Mouse (Mus musculus) hindlimb bud, embryonic 11.5 days (tissue): ENCODE measurements at regions not wholly inside any gene's neighbourhood (a gene's known extent, or its start where the extent isn't known, plus 50 kb on each side); places are given as distances from the start of the nearest gene placed in this dataset.

Experiments used
- DNase-seq: peaks from one replicate; pipeline ENCODE4 v3.0.0-alpha.2; 2012; ENCODE audit warnings: low read depth, low spot score; ENCODE audit errors: extremely low spot score

GRCm38 (mm10) chr11:32136066-32136465, 64.0 kb downstream of the Il9r start:
- DNase-seq = no peak

GRCm38 (mm10) chr11:32133996-32134395, 66.1 kb downstream of the Il9r start:
- DNase-seq = no peak

GRCm38 (mm10) chr11:32132008-32132615, 68.0 kb downstream of the Il9r start:
- no peak for DNase-seq

DNA sequence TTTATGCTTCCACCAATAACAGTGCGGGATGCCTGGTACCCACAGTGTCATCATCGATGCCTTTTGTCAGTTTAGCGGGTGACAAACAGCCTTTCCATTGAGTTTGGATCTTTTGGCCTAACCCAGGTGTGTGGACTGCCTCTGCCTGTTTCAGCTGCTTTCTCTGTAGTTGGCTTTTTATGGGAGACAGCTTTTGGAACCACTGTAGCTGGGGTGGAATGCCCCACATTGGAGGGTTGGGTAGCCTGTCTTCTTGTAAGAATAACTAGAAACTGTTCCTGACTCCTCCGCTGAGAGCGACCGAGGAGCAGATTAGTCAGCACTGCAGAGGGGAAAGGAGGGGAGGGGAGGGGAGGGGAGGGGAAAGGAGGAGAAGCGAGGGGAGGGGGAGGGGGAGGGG, 71.5 kb downstream of the Il9r start:
- DNase-seq = no peak

- DNase-seq = no peak
Measured at GRCm38 (mm10) chr11:32128018-32128417, 72.1 kb downstream of the Il9r start.

- no peak for DNase-seq
Measured at GRCm38 (mm10) chr11:32127401-32127817, 72.7 kb downstream of the Il9r start.

DNA sequence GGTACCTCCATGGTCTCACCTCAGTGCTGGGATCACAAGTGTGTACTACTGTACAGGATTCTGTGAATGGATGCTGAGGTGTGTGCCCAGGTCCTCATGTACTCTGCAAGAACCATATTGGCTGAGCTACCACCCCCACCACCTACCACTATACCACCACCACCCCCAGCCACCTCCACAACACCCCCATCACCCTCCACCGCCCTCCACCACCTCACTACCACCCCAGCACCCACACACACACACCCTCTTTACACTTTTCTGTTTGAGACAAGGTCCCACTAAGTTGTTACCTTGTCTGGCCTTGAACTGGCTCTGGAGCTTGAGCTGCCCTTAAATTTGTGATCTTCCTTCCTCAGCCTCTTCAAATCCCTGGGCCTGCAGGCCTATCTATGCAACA, 73.3 kb downstream of the Il9r start:
- DNase-seq = no peak

GRCm38 (mm10) chr11:32126311-32126698, 73.8 kb downstream of the Il9r start:
- no peak for DNase-seq

- DNase-seq = no peak
Measured at GRCm38 (mm10) chr11:32125586-32126310, 74.3 kb downstream of the Il9r start.

DNA sequence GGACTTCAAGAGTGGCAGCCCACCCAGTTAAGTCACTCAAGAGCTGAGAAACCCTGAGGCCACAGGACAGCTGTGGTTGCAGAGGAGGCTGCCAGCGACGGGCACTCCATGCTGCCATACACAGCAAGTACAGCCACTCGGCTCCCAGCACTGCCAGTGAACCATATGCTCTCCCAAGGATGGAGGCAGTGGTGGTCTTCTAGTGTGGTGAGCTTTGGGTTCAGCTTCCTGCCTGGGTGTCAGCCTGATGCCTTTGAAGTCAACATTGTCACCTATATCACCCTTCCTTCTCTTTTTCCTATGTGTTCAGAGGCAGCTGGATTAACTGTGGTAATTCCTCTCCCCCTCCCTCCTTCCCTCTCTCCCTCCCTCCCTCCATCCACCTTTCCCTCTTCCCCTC, 79.5 kb downstream of the Il9r start:
- no peak for DNase-seq

DNA sequence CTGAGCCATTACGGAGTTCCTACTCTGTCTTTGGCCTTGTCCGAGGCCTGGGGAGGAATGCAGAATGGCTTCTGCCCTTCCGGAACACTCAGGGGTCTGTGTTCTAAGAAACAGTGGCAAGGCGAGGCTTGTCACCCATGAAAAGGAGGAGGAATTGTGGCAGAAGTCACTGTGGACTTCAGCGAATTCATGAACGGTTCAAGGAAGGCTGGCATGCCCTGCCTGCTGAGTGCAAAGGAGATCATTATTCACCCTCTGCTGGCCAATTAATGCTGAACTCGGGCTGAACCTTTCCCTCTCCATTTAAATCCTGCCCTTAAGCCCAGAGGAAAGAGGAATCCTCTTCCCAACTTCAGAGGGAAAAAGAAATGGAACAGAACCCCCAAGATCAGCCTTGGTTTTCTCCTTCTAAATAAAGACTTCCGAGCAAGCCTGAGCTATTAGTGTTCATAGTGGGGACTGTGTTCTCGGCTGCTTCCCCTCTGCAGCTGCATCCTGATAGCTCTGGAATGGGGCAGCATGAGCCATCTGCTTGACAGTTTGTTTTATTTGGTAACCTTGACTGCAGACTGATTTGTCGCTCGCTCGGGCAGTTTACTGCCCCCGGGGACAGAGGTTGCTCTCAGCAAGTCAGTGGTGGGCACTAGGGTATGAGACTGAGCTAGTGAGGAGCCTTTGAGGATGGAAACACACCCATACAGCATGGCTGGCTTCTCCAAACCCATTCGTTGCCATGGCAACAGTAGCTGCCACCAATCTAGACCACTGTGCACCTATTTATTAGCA, 81.0 kb downstream of the Il9r start:
- DNase-seq = no peak

DNA sequence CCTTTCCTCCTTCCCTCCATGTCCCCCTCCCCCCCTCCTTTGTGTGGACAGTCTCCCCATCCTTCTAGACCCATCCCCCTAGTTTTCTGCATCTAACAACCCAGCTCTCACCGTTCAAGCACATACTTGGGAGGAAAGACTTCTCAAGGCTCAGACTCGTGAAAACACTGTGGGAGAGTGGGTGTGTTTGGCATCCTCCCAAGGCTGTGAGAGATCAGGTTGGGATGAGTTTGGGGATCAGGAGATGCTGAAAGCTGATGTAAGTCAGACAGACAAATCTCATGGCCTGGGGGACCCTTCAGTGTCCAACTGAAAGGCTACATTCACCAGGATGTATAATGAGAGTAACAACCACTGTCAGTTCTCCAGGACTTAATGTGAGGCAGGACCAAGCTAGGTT, 82.1 kb downstream of the Il9r start:
- DNase-seq = no peak

DNA sequence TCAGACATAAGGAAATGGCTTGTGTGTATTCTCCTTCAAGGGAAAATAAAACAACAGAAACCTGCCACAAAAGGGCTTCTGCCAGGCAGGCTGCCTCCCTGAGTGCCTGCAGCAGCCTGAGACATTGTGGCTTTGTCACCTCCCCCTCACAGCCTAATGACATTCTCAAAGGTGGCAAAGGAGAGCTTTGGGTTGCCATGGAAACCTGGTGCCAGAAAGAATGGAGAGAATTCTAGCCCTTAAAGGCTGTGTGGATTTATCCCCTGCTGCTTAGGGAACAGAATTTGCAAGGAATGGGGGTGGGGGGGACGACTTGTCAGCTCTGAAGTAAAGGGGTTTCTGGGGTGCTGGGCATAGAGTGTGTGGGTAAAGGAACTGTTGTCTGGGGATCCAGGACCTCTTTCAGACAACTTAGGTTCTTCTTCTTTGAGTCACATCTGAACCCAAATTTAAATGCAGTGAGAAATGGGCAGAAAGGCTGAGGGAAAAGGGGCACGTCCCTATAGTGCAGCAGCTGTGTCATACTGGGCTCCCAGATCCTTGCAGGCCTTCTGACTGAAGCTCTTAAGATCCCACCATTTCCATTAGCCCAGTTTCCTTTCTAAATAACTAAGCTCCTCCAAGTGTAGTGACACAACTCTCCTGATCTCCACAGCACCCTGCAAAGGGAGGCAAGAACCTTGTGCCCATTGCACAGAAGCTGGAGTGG, 86.8 kb downstream of the Il9r start:
- DNase-seq = peak; percentile 68

DNA sequence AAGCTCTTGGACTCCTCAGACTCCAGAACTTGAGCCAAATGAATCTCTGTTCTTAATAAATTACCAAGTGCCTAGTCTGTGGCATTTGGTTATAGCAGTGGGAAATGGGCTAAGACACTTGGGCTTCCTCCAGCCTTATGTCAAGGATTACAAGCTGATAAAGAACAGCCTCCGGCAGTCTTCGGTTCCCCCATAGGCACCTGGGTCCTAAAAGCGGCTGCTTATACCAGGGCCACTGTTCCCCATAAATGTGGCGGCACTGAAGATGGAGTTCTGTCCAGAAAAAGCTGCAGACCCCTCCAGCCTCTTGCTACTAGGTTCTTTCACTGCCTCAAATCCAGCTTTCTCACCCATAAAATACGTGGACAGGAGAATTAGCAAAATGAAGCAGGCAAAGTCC, 87.6 kb downstream of the Il9r start:
- DNase-seq = no peak

DNA sequence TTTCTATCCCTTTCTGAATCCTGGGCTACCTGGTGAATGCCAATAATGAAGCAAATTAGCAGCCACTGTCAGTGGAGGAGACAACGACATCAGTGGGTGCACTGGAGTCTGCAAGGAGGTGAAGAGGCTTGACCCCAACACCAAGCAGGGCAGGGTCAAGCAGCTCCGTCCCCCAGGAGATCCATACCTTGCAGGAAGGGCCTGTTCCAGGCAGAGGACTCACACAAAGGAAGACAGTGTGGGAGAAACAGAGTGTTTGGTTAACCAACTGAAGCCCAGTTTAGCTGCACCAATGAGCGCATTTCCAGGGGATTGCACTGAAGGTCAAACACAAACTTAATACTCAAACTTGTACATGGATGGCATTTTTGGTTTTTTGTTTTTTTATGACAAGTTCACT, 88.2 kb downstream of the Il9r start:
- no peak for DNase-seq

- no peak for DNase-seq
Measured at GRCm38 (mm10) chr11:32109911-32110310, 90.2 kb downstream of the Il9r start.
